Mouse (Mus musculus) small intestine, adult 2 months (tissue): ENCODE data around the gene Cenps.

ENCODE experiments used
- CTCF ChIP-seq: fragments of 200-500 bp; IDR thresholded peaks from 2 replicates; pipeline ENCODE4 v1.5.1; 2012; ENCODE audit warnings: low read depth, mild to moderate bottlenecking, control low read depth, inconsistent platforms, low read length, moderate library complexity, mixed read lengths; ENCODE audit not compliant: insufficient replicate concordance, insufficient read length; ENCODE audit errors: extremely low read depth
- POLR2A ChIP-seq: fragments of 200-500 bp; IDR thresholded peaks from 2 replicates; pipeline ENCODE4 v1.6.1; 2012; ENCODE audit warnings: low read depth, mild to moderate bottlenecking, control low read depth, inconsistent platforms, low read length, moderate library complexity

- TF ChIP-seq CTCF (no peak), POLR2A (no peak)
Measured at GRCm38 (mm10) chr4:149085381-149085780, 52.0 kb downstream of the Cenps start.
